Mouse (Mus musculus) CD4-positive, CD25-positive, alpha-beta regulatory T cell, adult 4 months (primary cell): ENCODE results near the gene Fbxl13. TPM values are rescaled to one million over a fixed set of nuclear protein-coding genes. Genes with fewer than 3 reads are reported as not detected.

ENCODE experiments used
- ATAC-seq: one replicate; pipeline ENCODE4 v1.8.0; 2017
- polyA plus RNA-seq, 2 experiments: library from polyadenylated mRNA; unstranded; fragments of 100-300 nt; shearing (Covaris generic); gene quantifications; one replicate each; pipeline ENCODE4 v1.2.1; 2017

The Fbxl13 gene
- polyA plus RNA-seq, 2 experiments from 2014 or later: not detected

- ATAC-seq: no peak
These were observed 127.2 kb downstream of the Fbxl13 start for GRCm38 (mm10) chr5:21518207-21518606.

DNA sequence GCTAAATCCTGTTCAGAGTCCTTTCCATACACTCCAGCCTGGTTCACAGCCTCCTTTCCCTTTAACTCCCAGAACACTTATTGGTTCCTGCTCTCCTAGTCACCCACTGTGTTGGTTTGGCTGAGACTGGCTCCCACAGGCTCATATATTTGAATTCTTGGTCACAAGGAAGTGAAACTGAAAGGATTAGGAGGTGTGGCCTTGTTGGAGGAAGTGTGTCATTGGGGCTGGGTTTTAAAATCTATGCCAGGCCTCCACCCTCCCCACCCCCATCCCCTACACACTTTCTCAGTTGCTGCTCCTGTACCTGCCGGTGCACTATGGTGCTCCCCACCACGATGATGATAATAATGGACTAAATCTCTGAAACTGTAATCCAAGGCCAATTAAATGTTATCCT is 127.9 kb downstream of the Fbxl13 start:
- ATAC-seq: peak; percentile 47

DNA sequence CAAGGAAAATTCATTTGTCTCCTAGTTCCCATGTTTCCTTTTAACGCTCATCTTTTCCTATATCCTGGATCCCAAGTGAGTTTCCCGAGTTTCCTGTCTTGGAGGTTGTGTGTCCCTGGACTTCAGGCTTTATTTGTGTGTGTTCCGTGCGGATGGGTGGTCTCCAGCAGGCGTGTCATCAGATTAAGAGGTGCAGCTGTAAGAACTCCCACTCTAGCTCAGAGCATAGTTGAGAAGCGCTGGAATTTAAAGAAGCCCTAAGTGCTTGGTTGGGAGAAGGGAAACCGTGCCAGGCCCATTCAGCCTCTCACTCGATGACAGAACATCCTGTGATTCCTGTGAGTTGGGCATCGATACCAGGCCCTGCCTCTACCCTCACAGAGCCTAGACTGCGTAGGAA is 132.1 kb downstream of the Fbxl13 start:
- ATAC-seq: no peak

GRCm38 (mm10) chr5:21509801-21510200 is 135.6 kb downstream of the Fbxl13 start:
- no peak for ATAC-seq

DNA sequence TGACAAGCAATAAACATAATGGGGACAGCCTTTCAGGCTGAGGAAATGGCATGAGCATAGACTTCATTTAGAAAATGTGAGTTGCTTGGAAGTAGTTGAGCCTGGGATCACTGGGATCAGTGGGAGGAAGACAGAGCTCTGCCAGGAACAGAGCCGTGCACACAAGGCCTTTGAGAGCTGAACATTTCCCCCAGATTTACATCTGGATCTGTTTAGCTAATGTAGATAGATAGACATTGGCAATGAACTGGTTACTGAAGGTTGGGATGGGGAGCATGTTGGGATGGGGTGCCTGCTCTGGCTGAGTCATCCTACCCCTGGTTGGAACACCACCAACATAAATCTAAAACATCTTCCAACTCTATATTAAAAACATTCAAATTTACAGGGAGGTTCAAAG is 138.5 kb downstream of the Fbxl13 start:
- ATAC-seq: no peak

GRCm38 (mm10) chr5:21505159-21505558 is 140.3 kb downstream of the Fbxl13 start:
- ATAC-seq: no peak

DNA sequence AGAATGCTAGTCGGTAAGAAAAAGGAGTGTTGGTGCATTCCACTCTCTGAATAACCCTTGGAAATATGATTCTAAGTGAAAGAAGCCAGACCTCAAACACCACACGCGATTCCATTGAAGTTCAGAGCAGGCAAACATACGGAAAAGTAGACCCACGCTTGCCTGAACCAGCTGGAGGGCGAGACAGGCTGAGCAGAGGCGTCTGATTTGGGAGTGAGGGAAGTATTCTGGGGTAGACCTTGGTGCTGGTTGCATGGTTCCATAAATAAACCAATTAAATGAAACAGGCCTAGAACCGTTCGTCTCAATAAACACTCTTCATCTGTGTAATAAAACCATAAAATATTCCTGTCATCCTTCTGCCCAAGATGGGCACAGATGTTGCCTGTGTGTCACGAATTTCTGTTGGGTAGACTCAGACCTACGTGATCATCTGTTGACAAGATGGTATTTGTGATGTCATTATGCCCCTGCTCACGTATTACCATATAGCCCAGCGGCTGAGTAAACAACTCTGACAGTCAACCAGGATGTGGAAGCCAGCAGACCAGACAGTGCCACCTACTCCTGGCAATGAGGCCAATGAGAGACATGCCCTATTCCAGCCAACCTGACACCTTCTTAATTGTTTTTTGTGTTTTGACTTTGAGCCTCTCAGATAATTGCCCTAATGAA is 142.4 kb downstream of the Fbxl13 start:
- ATAC-seq: no peak

DNA sequence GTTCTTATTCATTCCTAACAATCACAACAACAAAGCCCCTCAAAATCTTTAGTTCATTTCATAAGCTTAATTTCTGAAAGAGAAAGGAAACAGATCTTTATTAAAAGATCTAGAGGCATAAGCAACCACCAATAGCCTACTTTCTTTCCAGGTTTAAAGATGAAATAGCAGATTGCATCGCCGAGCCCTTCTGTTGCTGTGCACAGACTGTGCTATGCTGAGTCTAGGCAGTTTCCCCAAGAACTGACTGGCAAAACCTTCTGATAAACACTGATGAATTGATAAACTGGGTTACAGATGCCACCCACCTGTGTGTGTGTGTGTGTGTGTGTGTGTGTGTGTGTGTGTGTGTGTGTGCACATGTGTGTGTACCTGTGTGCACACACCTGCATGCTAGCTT is 144.5 kb downstream of the Fbxl13 start:
- no peak for ATAC-seq

DNA sequence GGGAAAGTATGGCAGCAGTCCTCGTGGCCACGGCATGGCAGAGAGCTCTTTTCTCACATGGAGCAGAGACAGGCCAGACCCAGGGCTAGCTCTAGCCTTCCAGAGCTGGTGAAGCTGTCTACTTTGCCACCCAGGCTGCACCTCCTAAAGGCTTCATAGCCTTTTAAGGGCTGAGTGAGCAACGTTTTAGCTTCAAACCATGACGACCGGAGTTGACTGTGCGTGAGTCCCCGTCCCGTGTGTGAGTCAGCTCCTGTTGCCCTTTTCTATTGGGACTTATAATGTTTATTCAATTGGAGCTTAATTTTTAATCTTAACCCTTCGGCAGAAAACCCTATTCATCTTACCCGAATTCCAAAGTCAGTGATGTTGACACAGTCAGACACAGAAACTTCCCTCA is 145.3 kb downstream of the Fbxl13 start:
- ATAC-seq: no peak

DNA sequence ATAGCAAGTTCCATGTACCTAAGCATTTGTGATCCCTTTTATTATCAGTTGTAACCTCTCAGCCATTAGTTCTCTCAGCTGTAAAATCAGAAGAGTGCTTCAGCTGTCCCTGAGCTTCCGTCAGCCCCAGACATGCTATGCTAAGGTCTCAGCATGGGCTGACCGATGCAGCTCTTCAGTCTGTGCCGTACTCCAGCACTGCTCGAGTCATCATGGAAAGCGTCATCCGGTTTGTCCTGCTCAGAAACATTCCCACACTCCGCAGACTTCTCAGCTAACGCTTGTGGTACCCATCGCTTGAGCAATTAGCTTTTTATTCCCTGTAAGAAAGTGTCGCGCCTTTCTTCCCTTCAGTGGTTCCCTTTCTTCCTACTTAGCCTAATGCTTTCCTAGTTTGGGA is 146.5 kb downstream of the Fbxl13 start:
- ATAC-seq: no peak

- no peak for ATAC-seq
These were observed 146.9 kb downstream of the Fbxl13 start for GRCm38 (mm10) chr5:21498490-21498889.

DNA sequence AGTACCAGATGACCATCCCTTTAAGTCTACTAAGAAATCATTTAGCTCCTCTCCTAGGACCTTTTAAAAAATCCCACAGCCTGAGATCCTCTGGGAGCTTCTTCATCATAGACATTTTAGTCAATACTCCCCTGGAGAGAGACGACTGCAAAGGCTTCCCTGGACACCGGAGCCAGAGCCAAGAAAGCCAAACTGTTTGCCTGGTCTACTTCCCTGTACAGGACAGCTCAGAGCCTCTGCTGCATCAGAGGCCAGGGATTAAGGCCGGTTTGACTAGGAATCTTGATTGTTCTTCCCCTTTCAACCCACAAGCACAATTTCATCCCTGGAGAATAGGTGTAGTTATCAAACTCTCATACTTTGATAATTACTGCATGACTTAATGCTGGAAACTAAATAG is 148.6 kb downstream of the Fbxl13 start:
- no peak for ATAC-seq

DNA sequence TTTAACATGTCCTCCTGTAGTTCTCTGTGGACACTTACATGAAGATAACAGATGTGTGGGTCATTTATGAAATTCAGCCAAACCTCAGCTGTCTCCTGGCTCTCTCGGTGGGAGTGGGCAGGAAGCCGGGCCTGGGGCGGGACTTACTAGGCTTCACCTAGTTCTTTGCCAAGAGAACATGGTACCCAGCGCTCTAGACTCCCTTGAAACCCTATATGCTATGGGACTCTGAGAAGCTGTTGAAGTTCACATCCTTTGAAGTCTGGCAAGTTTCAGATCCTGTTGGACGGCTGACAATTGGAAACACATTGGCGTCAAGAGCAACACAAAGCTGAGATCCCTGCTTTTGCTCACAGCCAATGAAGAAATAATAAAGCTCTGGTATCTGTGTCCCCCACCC is 149.1 kb downstream of the Fbxl13 start:
- ATAC-seq: no peak

GRCm38 (mm10) chr5:21494781-21495180 is 150.7 kb downstream of the Fbxl13 start:
- ATAC-seq: no peak

GRCm38 (mm10) chr5:21493294-21493999 is 152.0 kb downstream of the Fbxl13 start:
- no peak for ATAC-seq

- no peak for ATAC-seq
These were observed 153.2 kb downstream of the Fbxl13 start for GRCm38 (mm10) chr5:21492213-21492612.

GRCm38 (mm10) chr5:21491469-21491868 is 154.0 kb downstream of the Fbxl13 start:
- no peak for ATAC-seq

DNA sequence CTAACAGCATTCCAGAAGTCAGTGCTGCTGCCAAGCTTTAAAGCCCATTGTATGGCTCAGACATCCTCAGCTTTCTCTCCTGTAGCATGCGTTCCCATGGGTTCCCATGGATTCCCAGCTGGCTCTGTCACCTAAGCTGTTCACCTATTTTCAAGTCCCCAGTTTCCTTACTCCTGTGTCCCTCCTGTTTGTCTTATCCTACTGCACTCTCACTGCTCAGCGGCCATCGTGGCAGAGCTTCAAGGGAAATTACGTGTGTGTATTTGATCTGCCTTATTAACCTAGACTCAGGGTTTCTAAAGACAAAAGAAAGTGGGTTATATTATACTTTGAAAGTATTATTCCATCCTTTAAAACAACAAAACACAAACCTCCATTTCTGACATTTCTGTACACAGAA is 156.3 kb downstream of the Fbxl13 start:
- no peak for ATAC-seq

DNA sequence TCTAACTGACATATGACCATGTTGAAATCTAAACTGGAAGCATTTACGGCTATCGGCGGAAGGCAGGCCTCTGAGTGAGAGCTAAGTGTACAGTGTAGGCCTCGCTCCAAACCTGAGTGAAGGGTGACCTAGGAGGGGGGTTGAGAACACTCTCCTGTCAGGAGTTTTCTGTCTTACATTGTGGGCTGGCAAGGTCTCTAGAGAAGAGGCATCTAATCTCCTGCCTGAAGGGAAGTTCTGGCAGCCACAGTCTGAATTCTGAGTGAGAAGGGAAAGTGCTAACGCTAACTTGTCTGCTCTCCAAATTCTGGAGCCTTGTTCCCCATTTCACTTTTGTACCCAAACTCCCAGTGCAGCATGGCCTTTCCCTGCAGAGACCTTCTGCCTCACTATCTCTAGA is 156.9 kb downstream of the Fbxl13 start:
- no peak for ATAC-seq

- no peak for ATAC-seq
These were observed 157.7 kb downstream of the Fbxl13 start for GRCm38 (mm10) chr5:21487716-21488115.

DNA sequence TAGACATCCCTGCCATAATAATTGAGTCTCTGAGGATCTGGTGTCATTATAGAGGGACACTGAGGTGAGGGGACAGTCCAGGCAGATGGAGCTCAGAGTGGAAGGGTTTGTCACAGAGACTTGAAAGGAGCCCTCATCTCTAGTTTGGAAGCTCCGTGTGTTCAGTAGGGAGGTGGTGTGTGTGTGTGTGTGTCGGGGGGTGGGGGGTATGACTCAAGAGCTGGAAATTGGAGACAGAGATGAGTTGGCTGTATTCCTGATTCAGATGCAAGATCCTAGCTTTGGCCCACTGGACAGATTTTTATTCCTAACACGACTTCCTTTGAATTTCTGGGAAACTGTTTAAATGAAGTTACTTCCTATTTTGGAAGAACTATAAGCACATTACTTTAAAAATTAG is 158.1 kb downstream of the Fbxl13 start:
- no peak for ATAC-seq

DNA sequence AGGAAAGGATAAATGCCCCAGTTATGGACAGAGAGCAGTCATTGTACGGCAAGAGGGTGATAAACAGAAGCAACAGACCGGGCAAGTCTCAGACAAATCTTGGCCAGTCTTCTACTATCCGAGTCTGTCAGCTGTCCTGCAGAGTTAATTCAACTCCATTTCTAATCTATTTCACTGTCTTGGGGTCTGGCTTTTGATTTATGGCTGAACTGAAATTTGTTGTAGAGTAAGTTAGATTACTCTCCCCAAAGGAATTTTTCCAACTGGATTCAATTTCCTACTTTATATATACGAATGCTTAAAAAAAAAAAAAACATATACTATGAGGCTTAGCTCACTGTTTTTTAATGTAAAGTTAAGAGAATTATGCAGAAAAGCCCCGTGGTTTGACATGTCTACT is 158.6 kb downstream of the Fbxl13 start:
- no peak for ATAC-seq

- no peak for ATAC-seq
These were observed 160.1 kb downstream of the Fbxl13 start for GRCm38 (mm10) chr5:21485197-21485829.

- ATAC-seq: no peak
These were observed 162.2 kb downstream of the Fbxl13 start for GRCm38 (mm10) chr5:21483275-21483674.
